Mouse (Mus musculus) thymus, adult 2 months (tissue): ENCODE results near the gene Olfm4.

Experiments used
- CTCF ChIP-seq: fragments of 200-500 bp; IDR thresholded peaks from 2 replicates; pipeline ENCODE4 v1.5.1; 2012; ENCODE audit warnings: mild to moderate bottlenecking, control low read depth, low read length, moderate library complexity, borderline replicate concordance; ENCODE audit not compliant: control insufficient read depth, poor library complexity, insufficient read depth; ENCODE audit errors: extremely low read depth
- POLR2A ChIP-seq: fragments of 200-500 bp; IDR thresholded peaks from 2 replicates; pipeline ENCODE4 v1.6.1; 2012; ENCODE audit warnings: mild to moderate bottlenecking, low read length, control low read depth, moderate library complexity; ENCODE audit not compliant: control insufficient read depth, poor library complexity, insufficient read depth; ENCODE audit errors: extremely low read depth

- TF ChIP-seq CTCF (no peak), POLR2A (no peak)
Observed at GRCm38 (mm10) chr14:80007686-80008085, 23.8 kb downstream of the Olfm4 start.
